Mouse (Mus musculus): ENCODE measurements around the gene Rnf146. TPM values are rescaled to one million over a fixed set of nuclear protein-coding genes. Genes with fewer than 3 reads are reported as not detected.

Gene Rnf146
- polyA plus RNA-seq (2012; fragmentation: generic; extraction: Trizol) = 10 to 100 TPM in 1 of 2 experiments, 1 to 10 TPM in 1; 1.3 to 25.5 TPM

DNA sequence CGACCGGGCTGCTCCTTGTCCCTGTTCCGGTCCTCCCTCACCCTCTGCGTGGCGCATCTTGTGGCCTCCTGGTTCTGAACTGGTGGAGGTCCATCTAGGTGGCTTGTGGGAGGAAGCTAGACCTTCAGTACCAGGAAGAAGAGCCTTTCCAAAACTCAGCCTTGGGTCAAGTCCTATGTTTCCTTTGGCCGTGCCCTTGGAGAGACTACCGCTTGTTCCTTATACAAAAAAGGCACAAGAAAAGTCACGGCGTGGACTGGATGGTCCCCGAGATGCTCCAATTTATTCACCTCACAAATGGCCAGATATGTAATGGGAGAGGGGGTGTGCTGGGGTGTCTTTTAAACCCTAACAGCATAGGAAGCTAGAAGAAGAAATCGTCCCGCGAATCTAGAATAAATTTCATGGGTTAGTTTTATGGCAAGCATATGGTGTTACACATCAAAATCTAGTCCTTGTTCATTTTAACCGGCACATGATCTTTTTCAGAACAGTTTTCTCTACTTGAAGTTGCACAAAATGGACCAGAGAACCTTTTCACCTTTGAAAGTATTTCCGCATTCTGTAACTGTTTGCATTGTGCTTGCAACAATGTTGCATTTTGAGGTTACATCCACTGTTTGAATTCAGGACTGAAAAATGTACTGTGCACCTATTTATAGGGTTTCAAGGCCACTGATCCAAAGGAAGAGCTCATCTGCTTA, at the start of gene Rnf146:
Rnf146 (minus strand) TSS at position 246 of the 704 bp plus-strand sequence.

DNA sequence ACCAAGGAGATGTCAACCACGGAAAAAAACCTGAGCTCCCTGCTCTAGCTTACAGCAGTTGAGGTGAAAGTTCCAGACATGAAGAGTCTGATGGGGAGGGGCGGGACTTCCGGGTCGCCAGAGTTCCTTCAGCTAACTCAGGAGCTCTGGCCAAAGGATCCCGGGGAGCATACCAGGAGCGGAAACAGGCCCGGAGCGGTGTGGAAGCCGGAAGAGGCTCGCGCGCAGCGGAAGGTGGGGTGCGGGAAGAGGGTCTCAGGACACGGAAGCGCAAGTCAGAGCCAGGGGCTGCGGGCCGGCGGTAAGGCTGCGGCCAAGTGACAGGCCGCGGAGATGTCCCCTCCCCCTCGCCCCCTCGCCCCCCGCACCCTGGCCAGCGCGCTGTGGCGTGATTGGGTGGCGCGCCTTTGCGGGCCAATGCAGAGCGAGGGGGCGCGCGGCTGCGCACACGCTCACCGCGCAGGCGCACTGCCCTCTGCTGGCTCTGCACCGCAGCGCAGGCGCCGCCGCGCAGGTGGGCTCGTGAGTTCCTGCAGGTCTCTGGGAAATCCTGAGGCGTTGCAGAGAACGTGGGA, 49.1 kb downstream of the Rnf146 start, which contains the start of gene Echdc1:
Echdc1 (plus strand) TSS at position 103 of the 575 bp plus-strand sequence.

Other genes with a start within 250 kb of the Rnf146 start
- gene Soga3, start 218.6 kb downstream of the Rnf146 start, polyA plus RNA-seq (2012; fragmentation: generic; extraction: Trizol) = 1 to 10 TPM in 1 of 2 experiments, under 1 TPM in 1; 0.08 to 1.3 TPM
- under 1 TPM in 1 of 2 experiments, not detected in 1; 0.13 TPM for gene Gm49353, start 163.5 kb downstream of the Rnf146 start, polyA plus RNA-seq (2012; fragmentation: generic; extraction: Trizol)
- gene 9330159F19Rik, start 150.8 kb downstream of the Rnf146 start, polyA plus RNA-seq (2012; fragmentation: generic; extraction: Trizol) = under 1 TPM; 0.02 to 0.41 TPM
- gene Echdc1, start 49.3 kb downstream of the Rnf146 start, polyA plus RNA-seq (2012; fragmentation: generic; extraction: Trizol) = 1 to 10 TPM in 1 of 2 experiments, under 1 TPM in 1; 0.42 to 7.2 TPM
- 10 to 100 TPM in 1 of 2 experiments, under 1 TPM in 1; 0.28 to 33.1 TPM for gene Rspo3, start 173.4 kb upstream of the Rnf146 start, polyA plus RNA-seq (2012; fragmentation: generic; extraction: Trizol)